Mouse (Mus musculus) lung, postnatal 0 days (tissue): ENCODE measurements around the gene Stk11ip. TPM values are rescaled to one million over a fixed set of nuclear protein-coding genes. Genes with fewer than 3 reads are reported as not detected.

Source experiments
- ATAC-seq: fragments of 200-750 bp; cut with Nextera tagmentation; 2 replicates; pipeline ENCODE4 v1.8.0; 2017; ENCODE audit warnings: moderate library complexity
- DNase-seq: peaks from one replicate; pipeline ENCODE4 v3.0.0-alpha.2; 2016; ENCODE audit warnings: low spot score
- H3K27ac ChIP-seq: fragments of 300-500 bp; sonication (generic); 2 replicates; pipeline ENCODE4 v1.5.1; 2014; ENCODE audit warnings: antibody characterized with exemption, mild to moderate bottlenecking, low read length, mixed read lengths
- H3K27me3 ChIP-seq: fragments of 300-500 bp; sonication (generic); replicated peaks from 2 replicates; pipeline ENCODE4 v1.6.1; 2014; ENCODE audit warnings: low read length, mixed read lengths; ENCODE audit not compliant: insufficient read depth
- H3K36me3 ChIP-seq: fragments of 300-500 bp; sonication (generic); 2 replicates; pipeline ENCODE4 v1.6.1; 2014; ENCODE audit warnings: low read length, mixed read lengths; ENCODE audit not compliant: insufficient read depth
- H3K4me1 ChIP-seq: fragments of 300-500 bp; sonication (generic); 2 replicates; pipeline ENCODE4 v1.6.1; 2014; ENCODE audit warnings: antibody characterized with exemption, low read depth, low read length, mixed read lengths; ENCODE audit not compliant: insufficient read depth
- H3K4me2 ChIP-seq: fragments of 300-500 bp; sonication (generic); replicated peaks from 2 replicates; pipeline ENCODE4 v1.6.1; 2014; ENCODE audit warnings: low read depth, mild to moderate bottlenecking, low read length, moderate library complexity, mixed read lengths
- H3K4me3 ChIP-seq: fragments of 300-500 bp; sonication (generic); 2 replicates; pipeline ENCODE4 v1.5.1; 2014; ENCODE audit warnings: low read depth, low read length
- H3K9ac ChIP-seq: fragments of 300-500 bp; sonication (generic); replicated peaks from 2 replicates; pipeline ENCODE4 v1.6.1; 2014; ENCODE audit warnings: low read depth, mild to moderate bottlenecking
- H3K9me3 ChIP-seq: fragments of 300-500 bp; sonication (generic); 2 replicates; pipeline ENCODE4 v1.6.1; 2016; ENCODE audit warnings: low read length, mixed read lengths
- CTCF ChIP-seq: IDR thresholded peaks from 2 replicates; pipeline ENCODE4 v1.5.1; 2016; ENCODE audit warnings: antibody characterized with exemption, mild to moderate bottlenecking
- EP300 ChIP-seq: IDR thresholded peaks from 2 replicates; pipeline ENCODE4 v1.6.1; 2016; ENCODE audit warnings: antibody characterized with exemption, mild to moderate bottlenecking, control low read depth
- whole genome bisulfite sequencing: fragments of 180-500 bp; shearing (Covaris S2); extraction: QIAGEN DNeasy Blood & Tissue Kit; methylation state at CpG from one replicate; pipeline ENCODE4 v1.1.7; 2014; 5-methylcytosine and 5-hydroxymethylcytosine counted together
- polyA plus RNA-seq: library from polyadenylated mRNA; unstranded; fragments of >200 nt; fragmentation: Nextera tagmentation; extraction: Ambion mirVana; gene quantifications from 2 replicates; pipeline ENCODE4 v1.2.1, GENCODE M21; 2015

Gene Stk11ip
- polyA plus RNA-seq, 1 experiment from 2014 or later, result 13.2 TPM

GRCm38 (mm10) chr1:75560206-75560913 lies 39.0 kb downstream of the Stk11ip start:
- Histone ChIP-seq H3K4me2 (no peak overlapping the region), H3K27me3 (0 out of 2 replicates have a peak, but pooled peaks cover 3% of the 10 kb centered on the region), H3K9me3 (no peaks in the 10 kb centered on the region), H3K27ac (no peak overlapping the region), H3K9ac (no peak overlapping the region), H3K4me1 (no peaks in the 10 kb centered on the region; the same call in 1 of the 2 replicates), H3K36me3 (no peaks in the 10 kb centered on the region), H3K4me3 (no peak overlapping the region)
- 74% methylated on average over 12 of the region's 12 CpGs for WGBS
- TF ChIP-seq CTCF (no peak), EP300 (no peak)
- DNase-seq, result no peak
- no peak for ATAC-seq

- WGBS, result 37% methylated on average over 4 of the region's 4 CpGs
- no peak for ATAC-seq
- Histone ChIP-seq H3K27me3 (0 out of 2 replicates have a peak, but pooled peaks cover 3% of the 10 kb centered on the region), H3K4me3 (no peak overlapping the region), H3K9me3 (no peaks in the 10 kb centered on the region), H3K27ac (no peak overlapping the region), H3K4me1 (no peaks in the 10 kb centered on the region; the same call in 1 of the 2 replicates), H3K4me2 (no peak overlapping the region), H3K9ac (no peak overlapping the region), H3K36me3 (no peaks in the 10 kb centered on the region)
- no peak for TF ChIP-seq CTCF
- no peak for TF ChIP-seq EP300
- DNase-seq, result no peak
Observed at GRCm38 (mm10) chr1:75561221-75561897, 40.0 kb downstream of the Stk11ip start.

- Histone ChIP-seq H3K4me2 (no peak overlapping the region), H3K9me3 (no peaks in the 10 kb centered on the region), H3K4me3 (no peak overlapping the region), H3K36me3 (no peaks in the 10 kb centered on the region), H3K27ac (no peak overlapping the region), H3K4me1 (no peaks in the 10 kb centered on the region; the same call in 1 of the 2 replicates), H3K27me3 (0 out of 2 replicates have a peak, but pooled peaks cover 3% of the 10 kb centered on the region), H3K9ac (no peak overlapping the region)
- ATAC-seq (no peak), DNase-seq (no peak)
- WGBS, result 37% methylated on average over 1 of the region's 1 CpGs
- TF ChIP-seq EP300 (no peak), CTCF (no peak)
Observed at GRCm38 (mm10) chr1:75561898-75562238, 40.5 kb downstream of the Stk11ip start.

GRCm38 (mm10) chr1:75564102-75564501 lies 42.8 kb downstream of the Stk11ip start:
- no peak overlapping the region for H3K4me2 ChIP-seq

GRCm38 (mm10) chr1:75564916-75565315 lies 43.6 kb downstream of the Stk11ip start:
- Histone ChIP-seq H3K4me1 (no peaks in the 10 kb centered on the region), H3K4me3 (no peak overlapping the region), H3K4me2 (no peak overlapping the region), H3K27ac (no peak overlapping the region), H3K36me3 (no peaks in the 10 kb centered on the region), H3K9ac (no peak overlapping the region), H3K27me3 (0 out of 2 replicates have a peak, but pooled peaks cover 3% of the 10 kb centered on the region), H3K9me3 (no peaks in the 10 kb centered on the region)
- ATAC-seq (no peak), DNase-seq (no peak)
- no peak for TF ChIP-seq CTCF
- no peak for TF ChIP-seq EP300
- 26% methylated on average over 5 of the region's 5 CpGs for WGBS

More at GRCm38 (mm10) chr1:75564102-75564501, 42.8 kb downstream of the Stk11ip start:
- H3K4me1 ChIP-seq, result no peaks in the 10 kb centered on the region; the same call in 1 of the 2 replicates
- TF ChIP-seq CTCF, result no peak
- TF ChIP-seq EP300, result no peak
- DNase-seq, result no peak
- ATAC-seq, result no peak
- H3K4me3 ChIP-seq, result no peak overlapping the region
- WGBS, result 82% methylated on average over 2 of the region's 2 CpGs
- H3K9me3 ChIP-seq, result no peaks in the 10 kb centered on the region
- 0 out of 2 replicates have a peak, but pooled peaks cover 3% of the 10 kb centered on the region for H3K27me3 ChIP-seq
- H3K9ac ChIP-seq, result no peak overlapping the region
- no peaks in the 10 kb centered on the region for H3K36me3 ChIP-seq
- no peak overlapping the region for H3K27ac ChIP-seq

- Histone ChIP-seq H3K4me2 (no peak overlapping the region), H3K9ac (no peak overlapping the region), H3K36me3 (no peaks in the 10 kb centered on the region), H3K9me3 (no peaks in the 10 kb centered on the region), H3K27ac (no peak overlapping the region), H3K27me3 (0 out of 2 replicates have a peak, but pooled peaks cover 3% of the 10 kb centered on the region), H3K4me1 (no peaks in the 10 kb centered on the region), H3K4me3 (no peak overlapping the region)
- DNase-seq (no peak), ATAC-seq (no peak)
- TF ChIP-seq CTCF, result no peak
- no peak for TF ChIP-seq EP300
- 43% methylated on average over 9 of the region's 9 CpGs for WGBS
Observed at GRCm38 (mm10) chr1:75565616-75566015, 44.3 kb downstream of the Stk11ip start.
